Mouse (Mus musculus) olfactory bulb, adult 2 months (tissue): ENCODE measurements around the gene Kcnj4. TPM values are rescaled to one million over a fixed set of nuclear protein-coding genes. Genes with fewer than 3 reads are reported as not detected.

Experiments used
- H3K27ac ChIP-seq: fragments of 200-500 bp; 2 replicates; pipeline ENCODE4 v1.5.1; 2012; ENCODE audit warnings: low read depth, low read length; ENCODE audit not compliant: insufficient read depth
- H3K4me1 ChIP-seq: fragments of 200-500 bp; 2 replicates; pipeline ENCODE4 v1.6.1; 2012; ENCODE audit warnings: low read length; ENCODE audit not compliant: control insufficient read depth, insufficient read depth
- H3K4me3 ChIP-seq: fragments of 200-500 bp; 2 replicates; pipeline ENCODE4 v1.5.1; 2012; ENCODE audit warnings: mild to moderate bottlenecking, low read depth, low read length, moderate library complexity; ENCODE audit not compliant: insufficient read depth
- CTCF ChIP-seq: fragments of 200-500 bp; IDR thresholded peaks from 2 replicates; pipeline ENCODE4 v1.5.1; 2012; ENCODE audit warnings: low read depth, mild to moderate bottlenecking, low read length, moderate library complexity; ENCODE audit not compliant: insufficient read depth
- POLR2A ChIP-seq: fragments of 200-500 bp; IDR thresholded peaks from 2 replicates; pipeline ENCODE4 v1.6.1; 2012; ENCODE audit warnings: mild to moderate bottlenecking, low read depth, low read length, moderate library complexity; ENCODE audit not compliant: insufficient read depth
- WGBS: fragments of 180-500 bp; shearing (Covaris S2); methylation state at CpG from one replicate; pipeline ENCODE4 v1.1.7; 2018; 5-methylcytosine and 5-hydroxymethylcytosine counted together
- polyA plus RNA-seq: library from polyadenylated mRNA; stranded (reverse); fragments of >200 nt; gene quantifications from 2 replicates; pipeline ENCODE4 v1.2.4, GENCODE M21; 2012; ENCODE audit warnings: low replicate concordance; ENCODE audit not compliant: missing spikeins, insufficient read depth, insufficient read length

Kcnj4 gene
- polyA plus RNA-seq = 142 TPM in 1 of 2 replicates, not detected in the other

DNA sequence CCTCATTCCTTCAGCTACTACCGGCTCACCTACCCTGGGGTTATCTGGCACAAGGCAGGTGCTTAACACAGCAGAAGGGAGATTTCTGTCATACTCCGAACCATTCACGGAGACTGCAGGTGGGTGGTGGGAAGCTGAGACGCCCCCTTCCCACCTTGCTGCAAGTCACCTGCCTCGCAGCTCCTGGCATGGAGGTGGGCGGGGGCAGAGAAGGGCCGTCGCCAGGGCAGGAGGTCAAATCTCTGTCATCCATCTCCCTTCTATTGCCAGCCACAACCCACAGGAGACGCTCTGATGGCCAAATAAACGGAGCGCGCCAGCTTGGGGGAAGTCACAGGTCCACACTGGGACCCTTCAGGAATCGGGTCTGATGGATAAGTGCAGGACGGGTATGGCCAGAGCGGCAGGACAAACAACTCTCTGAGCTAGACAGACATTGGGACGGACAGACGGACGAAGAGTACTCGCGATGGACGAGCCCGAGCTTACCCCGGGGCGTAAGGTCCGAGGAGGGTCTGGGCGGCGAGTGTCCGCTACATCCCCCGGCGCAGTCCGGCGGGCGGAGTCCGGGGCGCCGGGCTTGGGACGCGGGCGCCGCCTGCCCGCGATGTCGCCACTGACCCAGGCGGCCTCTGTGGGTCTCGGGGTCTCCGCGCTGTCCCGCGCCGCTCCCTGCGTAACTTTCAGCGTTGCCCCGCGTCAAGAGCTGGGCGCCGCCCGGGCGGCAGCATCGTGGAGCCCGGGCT is at the start of gene Kcnj4:
TSS of gene Kcnj4 (minus strand) at position 535 of the 746 bp plus-strand sequence.
- Histone ChIP-seq H3K27ac (peak within 1 kb of the TSS; percentile 84), H3K4me3 (peak within 1 kb of the TSS; percentile 60), H3K4me1 (peaks cover 47% of the 10 kb centered on the region)
- TF ChIP-seq CTCF (no peak), POLR2A (no peak)
- 1% methylated on average over 59 of the region's 60 CpGs for WGBS

DNA sequence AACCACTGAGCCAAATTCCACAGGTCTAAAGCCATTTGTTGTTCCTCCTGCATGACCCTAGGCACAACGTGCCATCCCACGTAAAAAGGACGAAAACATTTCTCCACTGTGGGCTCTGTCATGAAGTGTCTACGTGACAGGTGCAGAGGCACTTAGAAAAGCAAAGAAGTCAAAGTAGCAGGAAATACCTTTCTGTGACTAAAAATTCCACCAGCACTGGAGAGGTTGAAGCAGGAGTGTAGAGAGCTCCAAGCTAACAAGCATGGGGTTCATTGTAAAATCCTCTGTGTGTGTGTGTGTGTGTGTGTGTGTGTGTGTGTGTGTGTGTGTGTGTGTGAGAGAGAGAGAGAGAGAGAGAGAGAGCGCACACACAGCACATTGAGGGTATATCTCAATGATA is 47.5 kb upstream of the Kcnj4 start:
- WGBS = 83% methylated on average over 5 of the region's 5 CpGs
- no peak for TF ChIP-seq CTCF
- TF ChIP-seq POLR2A = no peak
- H3K4me1 ChIP-seq = no peaks in the 10 kb centered on the region
- H3K4me3 ChIP-seq = no peak overlapping the region
- H3K27ac ChIP-seq = no peak overlapping the region

DNA sequence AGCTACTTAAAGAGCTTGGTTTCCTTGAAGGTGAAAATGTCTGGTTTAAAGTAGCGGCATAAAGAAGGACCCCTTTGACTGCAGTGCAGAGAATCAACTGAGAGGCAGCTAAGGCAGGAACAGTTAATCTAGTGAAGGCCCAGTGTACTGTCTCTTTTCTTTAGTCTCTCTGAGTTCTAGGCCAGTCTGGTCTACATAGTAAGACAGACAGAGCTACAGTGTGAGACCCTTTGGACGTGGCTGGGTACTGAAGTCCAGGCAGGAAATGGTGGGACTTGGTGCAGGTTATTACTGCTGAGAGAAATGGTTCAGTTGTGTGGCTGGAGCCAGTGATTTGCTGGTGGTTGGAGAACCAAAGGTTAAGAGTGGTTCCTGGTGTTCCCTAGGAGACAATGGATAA is 43.2 kb upstream of the Kcnj4 start:
- H3K27ac ChIP-seq = no peak overlapping the region
- TF ChIP-seq POLR2A (no peak), CTCF (no peak)
- 95% methylated on average over 2 of the region's 2 CpGs for WGBS
- peaks cover 6% of the 10 kb centered on the region for H3K4me1 ChIP-seq
- no peak overlapping the region for H3K4me3 ChIP-seq

DNA sequence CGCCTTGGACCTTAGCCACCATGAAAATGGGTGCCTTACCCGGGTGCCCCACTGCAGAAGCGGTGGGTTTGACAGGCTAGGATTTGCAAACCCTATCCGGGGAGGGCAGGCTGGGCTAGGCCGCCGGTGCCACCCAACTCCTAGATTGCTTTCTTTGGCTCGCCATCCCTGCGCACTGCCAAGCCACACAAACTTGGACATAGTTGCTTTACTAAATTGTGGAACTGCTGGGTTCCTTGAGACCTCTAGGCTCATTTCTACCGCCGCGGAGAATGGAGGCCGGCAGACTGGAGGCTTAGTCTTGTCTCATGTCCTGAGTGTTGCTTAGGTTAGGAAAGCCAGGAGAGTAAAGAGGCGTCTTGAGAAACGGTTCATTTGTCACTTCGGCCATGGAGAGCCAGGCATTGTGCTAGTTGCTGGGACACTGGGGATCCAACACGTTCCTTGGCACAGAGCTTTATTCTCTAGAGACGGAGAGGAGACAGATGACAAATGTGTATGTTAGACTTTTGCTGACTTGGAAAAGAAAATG is 42.3 kb upstream of the Kcnj4 start:
- Histone ChIP-seq H3K4me1 (peaks cover 6% of the 10 kb centered on the region), H3K27ac (peak overlapping the region; percentile 96), H3K4me3 (peak overlapping the region; percentile 46)
- TF ChIP-seq CTCF (no peak), POLR2A (no peak)
- WGBS = 76% methylated on average over 17 of the region's 17 CpGs

DNA sequence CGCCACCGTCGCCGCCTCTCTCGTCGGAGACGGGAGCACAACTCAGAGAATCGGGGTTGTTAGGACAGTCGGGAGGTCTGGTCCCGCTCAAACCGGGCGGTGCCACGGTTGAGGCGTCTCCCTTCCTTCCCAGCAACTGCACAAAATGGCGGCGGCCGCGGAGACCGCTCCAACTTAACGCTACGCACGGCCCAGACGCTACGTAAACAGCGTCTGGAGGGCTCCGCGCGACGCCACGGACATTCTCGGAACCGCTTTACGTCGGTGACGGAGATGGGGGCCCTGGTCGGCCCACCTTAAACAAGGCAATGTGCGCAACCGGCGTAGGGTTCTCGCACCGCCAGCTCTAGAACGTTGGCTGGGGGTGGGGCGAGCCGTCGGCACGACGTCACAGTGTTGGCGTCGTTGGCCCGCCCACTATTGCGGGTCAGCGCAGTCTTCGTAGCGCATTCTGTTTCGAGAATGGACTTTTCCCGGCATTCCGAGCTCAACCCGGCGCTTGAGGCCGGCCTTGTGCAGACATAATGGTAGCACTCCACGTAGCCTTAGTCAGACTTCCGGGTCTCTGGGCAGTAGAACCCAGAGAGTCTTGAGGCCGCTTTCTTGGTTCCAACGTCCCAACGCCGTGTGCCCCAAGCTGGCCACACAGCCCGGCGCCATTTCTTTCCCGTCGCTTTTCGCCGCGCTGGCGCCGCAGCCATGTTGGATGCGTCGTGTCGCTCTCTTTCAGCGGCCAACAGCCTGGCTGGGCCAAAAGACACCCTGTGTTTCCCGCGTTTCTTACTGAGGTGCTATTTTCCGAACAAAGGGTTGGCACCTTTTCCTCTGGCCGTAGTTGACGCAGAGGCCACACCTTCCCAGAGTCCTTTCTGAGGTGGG is 41.6 kb upstream of the Kcnj4 start, which contains the start of gene Ddx17:
TSS of gene Ddx17 (minus strand) at position 332 of the 879 bp plus-strand sequence.
- peak within 1 kb of the TSS; percentile 58 for H3K4me3 ChIP-seq
- 2% methylated on average over 84 of the region's 84 CpGs for WGBS
- peak; percentile 78 for TF ChIP-seq POLR2A
- no peak for TF ChIP-seq CTCF
- H3K27ac ChIP-seq = peak within 1 kb of the TSS; percentile 96
- H3K4me1 ChIP-seq = peaks cover 6% of the 10 kb centered on the region

DNA sequence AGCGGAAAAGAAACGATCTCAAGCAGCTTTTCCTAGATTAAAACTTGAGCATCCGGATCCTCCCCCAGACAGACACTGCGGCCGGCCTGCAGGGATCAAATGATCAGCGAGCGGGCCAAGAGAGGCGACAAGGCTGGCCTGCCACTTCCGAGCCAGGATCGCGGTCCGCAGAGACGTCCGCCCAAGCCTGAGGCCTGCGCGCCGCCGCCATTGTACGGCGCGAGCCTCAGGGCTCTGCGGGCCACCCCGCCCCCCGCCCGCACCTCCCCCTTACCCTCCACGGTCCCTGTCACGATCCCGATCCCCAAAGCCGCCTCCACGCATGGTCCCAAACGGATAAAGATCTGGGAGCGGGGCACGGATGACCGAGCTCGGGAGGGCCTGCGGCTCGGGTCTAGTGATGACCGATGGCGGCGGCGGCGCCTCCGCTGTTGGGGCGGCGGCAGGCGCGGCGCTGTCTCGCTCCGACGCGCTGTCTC is 40.9 kb upstream of the Kcnj4 start:
- TF ChIP-seq CTCF (no peak), POLR2A (no peak)
- H3K27ac ChIP-seq = peak overlapping the region; percentile 86
- H3K4me1 ChIP-seq = peaks cover 6% of the 10 kb centered on the region
- H3K4me3 ChIP-seq = peak overlapping the region; percentile 58
- under 1% methylated on average over 52 of the region's 52 CpGs for WGBS

DNA sequence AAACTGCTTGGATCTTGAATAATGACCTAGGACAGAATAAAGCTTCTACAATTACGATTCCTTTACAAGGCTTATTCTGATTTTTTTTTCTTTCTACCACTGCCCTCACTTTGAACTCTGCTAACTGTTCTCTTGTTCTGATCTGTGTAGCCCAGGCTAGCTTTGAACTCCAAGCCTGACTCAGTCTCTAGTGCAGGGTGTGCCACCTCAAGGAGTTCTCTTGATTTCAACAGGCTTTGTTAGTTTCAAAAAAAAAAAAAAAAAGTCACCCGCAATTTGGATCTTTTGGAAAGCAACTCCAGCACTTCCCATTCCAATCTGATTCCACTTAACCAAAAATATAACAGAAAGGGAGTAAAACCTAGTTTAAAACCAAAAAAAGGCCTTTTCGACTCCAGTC is 40.5 kb upstream of the Kcnj4 start:
- H3K4me1 ChIP-seq = peaks cover 6% of the 10 kb centered on the region
- peak overlapping the region; percentile 86 for H3K27ac ChIP-seq
- H3K4me3 ChIP-seq = peak overlapping the region; percentile 58
- TF ChIP-seq POLR2A (no peak), CTCF (no peak)
- WGBS = 0% methylated on average over 3 of the region's 3 CpGs

DNA sequence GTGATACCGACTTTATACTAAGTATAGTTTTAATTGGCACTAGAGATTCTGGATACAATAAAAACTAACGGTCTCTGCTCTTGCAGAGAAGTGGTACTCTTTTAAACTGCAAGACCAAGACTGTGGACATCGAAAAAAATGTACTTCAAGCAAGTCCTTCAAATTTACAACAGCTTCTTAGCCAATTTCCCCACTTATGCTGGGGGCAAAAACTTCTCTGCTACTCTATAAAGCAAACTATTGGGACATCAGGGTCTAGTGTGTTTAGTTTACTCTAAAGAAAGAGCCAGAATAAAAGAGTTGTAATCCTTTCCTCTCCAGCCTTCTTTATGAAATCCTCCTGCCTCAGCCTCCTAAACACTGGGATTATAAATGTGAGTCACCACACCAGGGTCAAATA is 38.9 kb upstream of the Kcnj4 start:
- Histone ChIP-seq H3K4me1 (peaks cover 6% of the 10 kb centered on the region), H3K27ac (no peak overlapping the region), H3K4me3 (no peak overlapping the region)
- TF ChIP-seq POLR2A (no peak), CTCF (no peak)
- WGBS = 56% methylated on average over 3 of the region's 3 CpGs

DNA sequence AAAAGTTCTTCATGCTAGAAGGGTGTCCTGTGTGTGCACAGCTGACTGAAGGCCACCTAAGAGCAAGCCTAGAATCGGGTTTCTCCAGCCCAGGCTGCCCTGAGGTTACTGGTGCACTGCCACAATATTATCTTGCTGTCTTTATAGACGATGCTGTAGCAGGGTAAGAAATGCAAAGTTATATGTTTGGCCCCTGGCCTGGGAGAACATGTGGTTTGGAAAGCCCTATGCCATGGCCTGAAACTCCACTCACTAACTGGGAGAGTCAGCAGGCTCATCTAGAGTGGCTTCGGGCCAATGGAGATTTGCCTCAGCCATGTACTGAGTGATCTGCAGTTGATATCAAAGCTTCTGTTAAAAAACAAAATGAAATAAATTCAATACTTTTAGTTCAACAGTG is 28.8 kb upstream of the Kcnj4 start:
- TF ChIP-seq POLR2A (no peak), CTCF (no peak)
- 76% methylated on average over 3 of the region's 3 CpGs for whole genome bisulfite sequencing
- H3K4me3 ChIP-seq = no peak overlapping the region

More for the DNA sequence above, 28.8 kb upstream of the Kcnj4 start:
- no peak overlapping the region for H3K27ac ChIP-seq
- H3K4me1 ChIP-seq = peaks cover 15% of the 10 kb centered on the region; the same call in 1 of the 2 replicates
